Mouse (Mus musculus): ENCODE results near the gene Osbpl2. TPM values are rescaled to one million over a fixed set of nuclear protein-coding genes. Genes with fewer than 3 reads are reported as not detected.

Gene Osbpl2
- polyA plus RNA-seq, 1 experiment from 2014 or later: 30.5 TPM

DNA sequence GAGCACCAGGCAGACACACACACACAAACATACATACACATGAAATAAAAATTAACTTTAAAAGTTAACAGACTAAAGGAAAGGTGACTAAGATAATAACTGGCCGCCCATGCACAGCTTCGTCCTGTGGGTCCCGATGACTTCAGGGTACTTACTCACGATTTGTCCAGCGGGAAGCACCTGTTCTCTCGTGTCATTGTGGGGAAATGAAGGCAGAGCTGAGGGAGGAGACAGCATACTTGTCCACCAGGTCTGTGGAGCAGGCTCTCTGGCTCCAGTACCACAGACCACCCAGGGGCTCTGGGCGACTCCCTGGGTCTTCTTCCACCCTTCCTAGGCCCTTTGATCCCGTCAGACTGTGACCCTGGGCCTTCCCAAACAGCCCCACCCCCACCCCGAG, 82.2 kb downstream of the Osbpl2 start:
- Histone ChIP-seq H3K9me3 (replicated peaks) (no peaks in the 10 kb centered on the region), H3K4me1 (peaks cover 26% of the 10 kb centered on the region), H3K4me3 (no peak overlapping the region), H3K27me3 (ENCODE audit: low read depth, poor library complexity, severe bottlenecking) (no peaks in the 10 kb centered on the region), H3K36me3 (peaks cover 8% of the 10 kb centered on the region; the same call in 1 of the 2 replicates), H3K27ac (replicated peaks) (peak overlapping the region; percentile 67)
- DNase-seq (ENCODE audit: low spot score): no peak
- 85% methylated on average over 9 of the region's 9 CpGs for WGBS

DNA sequence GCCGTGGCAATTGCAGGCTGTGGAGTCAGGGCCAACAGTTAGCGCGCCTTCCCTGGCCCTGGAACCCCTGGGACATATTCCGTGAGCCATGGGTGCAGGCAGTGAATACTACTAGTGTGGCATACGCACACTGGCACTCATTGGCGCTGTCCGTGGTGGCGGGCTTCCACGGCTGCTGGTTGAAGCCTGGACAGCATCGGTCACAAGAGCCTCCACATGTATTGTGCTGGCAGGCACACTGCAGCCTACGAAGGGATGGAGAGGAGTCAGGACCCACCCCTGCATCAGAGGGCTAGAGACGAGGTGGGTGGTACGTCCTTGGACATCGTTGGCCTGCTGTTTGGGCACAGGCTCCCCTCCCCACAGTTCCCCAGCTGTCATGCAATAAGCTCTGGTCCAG, 83.2 kb downstream of the Osbpl2 start:
- WGBS: 92% methylated on average over 14 of the region's 14 CpGs
- no peak for DNase-seq (ENCODE audit: low spot score)
- Histone ChIP-seq H3K27ac (replicated peaks) (peak overlapping the region; percentile 67; the same call in 1 of the 2 replicates), H3K4me3 (no peak overlapping the region), H3K27me3 (ENCODE audit: low read depth, poor library complexity, severe bottlenecking) (no peaks in the 10 kb centered on the region), H3K4me1 (peaks cover 26% of the 10 kb centered on the region), H3K9me3 (replicated peaks) (no peaks in the 10 kb centered on the region), H3K36me3 (peaks cover 11% of the 10 kb centered on the region; the same call in 1 of the 2 replicates)

DNA sequence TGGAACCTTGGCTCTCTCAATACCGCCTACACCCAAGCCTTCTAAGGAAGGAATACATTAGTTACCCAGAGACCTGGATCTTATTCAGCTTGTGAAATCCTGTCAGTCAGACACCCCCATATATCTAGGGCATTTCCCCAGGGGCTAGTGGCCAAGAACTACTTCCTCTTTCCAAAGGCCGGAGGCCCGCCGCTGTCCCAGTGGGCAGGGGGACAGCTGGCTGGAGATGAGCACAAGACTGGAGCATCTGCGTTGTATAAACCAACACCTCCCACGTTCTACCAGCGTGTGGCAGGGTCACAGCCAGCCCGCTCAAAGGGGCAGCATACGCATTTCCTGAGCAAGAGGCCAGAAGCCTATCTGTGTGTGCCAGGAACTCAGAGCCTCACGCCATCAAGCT, 83.7 kb downstream of the Osbpl2 start:
- no peaks in the 10 kb centered on the region for H3K9me3 ChIP-seq (replicated peaks)
- no peak overlapping the region for H3K4me3 ChIP-seq
- peaks cover 11% of the 10 kb centered on the region; the same call in 1 of the 2 replicates for H3K36me3 ChIP-seq
- DNase-seq (ENCODE audit: low spot score): no peak
- no peaks in the 10 kb centered on the region for H3K27me3 ChIP-seq (ENCODE audit: low read depth, poor library complexity, severe bottlenecking)
- 82% methylated on average over 10 of the region's 10 CpGs for WGBS
- H3K27ac ChIP-seq (replicated peaks): no peak overlapping the region
- peaks cover 26% of the 10 kb centered on the region for H3K4me1 ChIP-seq

DNA sequence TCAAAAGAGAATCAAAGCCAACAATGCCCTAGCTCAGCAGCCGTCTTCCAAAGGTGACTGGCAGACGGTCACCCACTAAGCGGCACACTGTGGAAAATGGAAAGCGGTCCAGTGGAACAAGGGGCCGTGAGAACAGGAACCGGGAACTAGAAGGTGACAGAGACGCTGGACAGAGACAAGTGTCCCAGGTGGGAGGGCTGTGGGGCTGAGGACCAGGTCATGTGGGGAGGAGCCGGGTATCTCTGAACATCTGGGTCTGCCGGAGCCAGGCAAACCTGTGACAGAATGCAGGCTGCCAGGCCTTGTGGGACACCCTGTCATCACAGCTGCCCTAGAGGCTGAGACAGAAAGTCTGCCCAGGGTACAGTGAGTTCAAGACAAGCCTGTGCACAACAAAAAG, 85.4 kb downstream of the Osbpl2 start:
- DNase-seq (ENCODE audit: low spot score): no peak
- Histone ChIP-seq H3K4me1 (peaks cover 26% of the 10 kb centered on the region), H3K27me3 (ENCODE audit: low read depth, poor library complexity, severe bottlenecking) (no peaks in the 10 kb centered on the region), H3K4me3 (no peak overlapping the region), H3K9me3 (replicated peaks) (no peaks in the 10 kb centered on the region), H3K27ac (replicated peaks) (no peak overlapping the region; the same call in 1 of the 2 replicates), H3K36me3 (peaks cover 7% of the 10 kb centered on the region; the same call in 1 of the 2 replicates)
- WGBS: 90% methylated on average over 9 of the region's 9 CpGs

DNA sequence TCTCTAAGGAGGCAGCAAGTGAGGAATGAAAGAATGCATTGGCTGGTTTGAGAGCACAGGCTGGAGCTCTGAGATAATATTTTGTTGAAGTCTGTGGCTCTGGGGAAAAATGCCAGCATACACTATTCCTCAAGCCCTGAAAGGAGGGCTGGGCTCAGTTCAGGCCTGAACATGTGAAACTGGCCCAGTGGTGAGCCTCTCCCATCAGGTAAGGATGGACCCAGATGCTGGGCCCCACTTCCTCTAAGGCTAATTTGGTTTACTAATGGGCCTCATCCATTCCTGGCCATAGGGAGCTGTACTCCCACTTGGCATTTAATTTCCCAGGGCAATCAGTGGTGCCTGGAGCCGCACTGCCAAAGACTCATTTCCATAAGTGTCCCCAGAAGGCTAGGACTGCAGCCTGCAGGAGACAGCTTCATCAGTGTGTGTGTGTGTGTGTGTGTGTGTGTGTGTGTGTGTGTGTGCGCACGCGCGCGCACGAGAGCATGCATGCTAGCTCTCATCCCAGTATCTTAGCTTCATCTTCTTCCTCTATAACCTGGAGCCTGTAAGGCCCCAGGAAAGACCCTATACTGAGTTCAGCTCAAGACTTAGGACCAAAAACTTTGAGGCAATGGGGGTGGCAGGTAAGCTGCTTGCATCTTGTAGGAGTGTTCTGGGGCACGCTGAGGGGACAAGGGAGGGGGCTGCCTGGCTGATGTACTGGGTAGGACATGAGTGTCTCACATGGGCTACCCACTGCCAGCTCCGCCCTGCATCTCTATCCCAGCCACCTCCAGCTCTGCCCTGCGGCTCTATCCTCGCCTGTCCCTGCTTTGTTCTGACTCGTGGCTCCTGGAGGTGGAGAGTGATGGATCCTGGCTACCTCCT, 86.2 kb downstream of the Osbpl2 start:
- no peak overlapping the region for H3K4me3 ChIP-seq
- DNase-seq (ENCODE audit: low spot score): no peak
- H3K27ac ChIP-seq (replicated peaks): peak overlapping the region; percentile 61; the same call in 1 of the 2 replicates
- H3K36me3 ChIP-seq: peaks cover 7% of the 10 kb centered on the region; the same call in 1 of the 2 replicates
- no peaks in the 10 kb centered on the region for H3K27me3 ChIP-seq (ENCODE audit: low read depth, poor library complexity, severe bottlenecking)
- H3K9me3 ChIP-seq (replicated peaks): no peaks in the 10 kb centered on the region
- H3K4me1 ChIP-seq: peaks cover 23% of the 10 kb centered on the region
- WGBS: 93% methylated on average over 12 of the region's 12 CpGs

DNA sequence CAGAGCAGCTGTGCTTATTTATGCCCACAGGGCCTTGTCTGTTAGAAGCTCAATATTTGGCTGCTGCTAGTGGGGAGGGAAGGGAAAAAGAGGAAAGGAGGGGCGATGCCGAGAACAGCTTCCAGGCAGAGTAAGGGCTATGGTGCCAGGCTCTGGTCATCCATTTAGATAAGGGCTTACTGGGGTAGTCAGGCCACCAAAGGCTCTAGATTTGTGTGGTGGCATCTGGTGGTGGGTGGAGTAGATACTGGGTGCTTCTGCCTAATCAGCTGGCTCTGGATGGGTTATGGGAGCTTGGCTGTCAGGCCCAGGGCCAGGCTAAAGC, 86.8 kb downstream of the Osbpl2 start:
- Histone ChIP-seq H3K4me3 (no peak overlapping the region), H3K27me3 (ENCODE audit: low read depth, poor library complexity, severe bottlenecking) (no peaks in the 10 kb centered on the region), H3K36me3 (peaks cover 7% of the 10 kb centered on the region; the same call in 1 of the 2 replicates), H3K9me3 (replicated peaks) (no peaks in the 10 kb centered on the region), H3K4me1 (peaks cover 17% of the 10 kb centered on the region), H3K27ac (replicated peaks) (peak overlapping the region; percentile 61; the same call in 1 of the 2 replicates)
- no peak for DNase-seq (ENCODE audit: low spot score)
- 95% methylated on average over 2 of the region's 2 CpGs for WGBS

DNA sequence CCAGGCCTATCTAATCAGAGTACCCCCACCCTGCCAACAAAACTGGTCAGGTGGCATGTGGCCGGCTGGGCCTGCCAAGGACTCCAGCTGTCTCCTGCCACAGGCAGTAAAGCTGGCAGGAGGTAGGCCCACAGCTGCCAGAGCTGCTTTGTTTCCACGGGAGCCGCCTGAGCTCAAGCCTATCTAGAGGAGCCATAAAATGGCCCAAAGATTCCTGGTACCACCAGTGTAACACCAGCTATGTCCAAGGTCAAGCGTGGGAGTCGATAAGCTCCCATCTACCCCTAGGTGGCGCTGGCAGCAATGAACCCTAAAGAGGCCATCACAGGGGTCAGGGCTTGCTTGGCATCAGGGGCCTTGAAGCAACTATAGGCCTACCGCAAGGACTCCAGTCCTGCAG, 88.7 kb downstream of the Osbpl2 start:
- DNase-seq (ENCODE audit: low spot score): peak; percentile 46

DNA sequence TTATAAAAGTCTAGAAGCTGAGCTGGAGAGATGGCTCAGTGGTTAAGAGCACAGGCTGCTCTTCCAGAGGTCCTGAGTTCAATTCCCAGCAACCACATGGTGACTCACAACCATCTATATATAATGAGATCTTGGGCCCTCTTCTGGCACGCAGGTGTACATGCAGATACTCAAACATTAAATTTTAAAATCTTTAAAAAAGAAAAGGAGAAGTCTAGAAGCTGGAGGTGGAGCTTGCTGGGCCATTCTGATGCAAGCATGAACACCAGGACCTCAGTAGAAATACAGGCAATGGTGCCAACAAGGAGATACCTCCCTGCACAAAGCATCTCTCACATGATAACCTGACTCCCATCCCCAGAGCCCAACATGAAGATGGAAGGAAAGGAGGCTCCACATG, 89.9 kb downstream of the Osbpl2 start:
- DNase-seq (ENCODE audit: low spot score): no peak
- H3K27me3 ChIP-seq (ENCODE audit: low read depth, poor library complexity, severe bottlenecking): no peaks in the 10 kb centered on the region
- H3K4me1 ChIP-seq: peaks cover 4% of the 10 kb centered on the region; the same call in 1 of the 2 replicates
- 85% methylated on average over 1 of the region's 1 CpGs for WGBS
- H3K27ac ChIP-seq (replicated peaks): no peak overlapping the region
- H3K36me3 ChIP-seq: peaks cover 7% of the 10 kb centered on the region; the same call in 1 of the 2 replicates
- no peak overlapping the region for H3K4me3 ChIP-seq
- no peaks in the 10 kb centered on the region for H3K9me3 ChIP-seq (replicated peaks)

More for the DNA sequence above, 88.7 kb downstream of the Osbpl2 start:
- Histone ChIP-seq H3K27ac (replicated peaks) (no peak overlapping the region), H3K4me1 (peaks cover 4% of the 10 kb centered on the region; the same call in 1 of the 2 replicates), H3K36me3 (peaks cover 7% of the 10 kb centered on the region; the same call in 1 of the 2 replicates), H3K9me3 (replicated peaks) (no peaks in the 10 kb centered on the region), H3K27me3 (ENCODE audit: low read depth, poor library complexity, severe bottlenecking) (no peaks in the 10 kb centered on the region), H3K4me3 (no peak overlapping the region)
- 74% methylated on average over 7 of the region's 7 CpGs for WGBS

DNA sequence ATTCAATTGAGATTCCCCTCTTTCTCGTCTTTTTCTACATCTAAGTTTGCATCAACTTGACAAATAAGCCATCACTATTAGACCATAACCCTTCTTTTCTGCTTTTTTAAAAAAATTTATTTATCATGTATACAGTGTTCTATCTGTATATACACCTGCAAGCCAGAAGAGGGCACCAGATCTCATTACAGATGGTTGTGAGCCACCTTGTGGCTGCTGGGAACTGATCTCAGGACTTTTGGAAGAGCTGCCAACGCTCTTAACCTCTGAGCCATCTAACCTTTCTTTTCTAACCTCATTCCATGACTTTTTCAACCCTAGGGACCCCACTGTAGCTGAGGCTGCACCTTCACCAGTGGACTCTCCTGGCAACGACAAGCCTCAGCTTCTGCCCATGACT, 93.1 kb downstream of the Osbpl2 start:
- H3K27ac ChIP-seq (replicated peaks): no peak overlapping the region
- no peaks in the 10 kb centered on the region for H3K9me3 ChIP-seq (replicated peaks)
- no peaks in the 10 kb centered on the region for H3K36me3 ChIP-seq
- H3K4me1 ChIP-seq: peaks cover 23% of the 10 kb centered on the region
- no peak for DNase-seq (ENCODE audit: low spot score)
- H3K27me3 ChIP-seq (ENCODE audit: low read depth, poor library complexity, severe bottlenecking): no peaks in the 10 kb centered on the region
- 92% methylated on average over 3 of the region's 3 CpGs for WGBS
- no peak overlapping the region for H3K4me3 ChIP-seq

Small RNA genes lying within 50 kb of the gene (microRNA-seq; reads per million reads assigned to microRNA genes)
- not detected for gene Mir7005

Other genes starting within 250 kb of the Osbpl2 start
- gene Taf4, start 142.7 kb upstream of the Osbpl2 start, polyA plus RNA-seq (2016; fragmentation: Nextera tagmentation; extraction: Ambion mirVana): 3.5 and 4.0 TPM in 2 replicates
- gene Lsm14b, start 94.3 kb upstream of the Osbpl2 start, polyA plus RNA-seq (2016; fragmentation: Nextera tagmentation; extraction: Ambion mirVana): 9.4 and 10.4 TPM in 2 replicates
- 784 and 855 TPM in 2 replicates for gene Psma7, start 76.9 kb upstream of the Osbpl2 start, polyA plus RNA-seq (2016; fragmentation: Nextera tagmentation; extraction: Ambion mirVana)
- 8.6 and 14.6 TPM in 2 replicates for gene Ss18l1, start 76.8 kb upstream of the Osbpl2 start, polyA plus RNA-seq (2016; fragmentation: Nextera tagmentation; extraction: Ambion mirVana)
- 33.2 and 37.9 TPM in 2 replicates for gene Mtg2, start 48.7 kb upstream of the Osbpl2 start, polyA plus RNA-seq (2016; fragmentation: Nextera tagmentation; extraction: Ambion mirVana)
- 1.2 and 2.7 TPM in 2 replicates for gene Hrh3, start 14.8 kb upstream of the Osbpl2 start, polyA plus RNA-seq (2016; fragmentation: Nextera tagmentation; extraction: Ambion mirVana)
- 270 and 277 TPM in 2 replicates for gene Adrm1, start 52.2 kb downstream of the Osbpl2 start, polyA plus RNA-seq (2016; fragmentation: Nextera tagmentation; extraction: Ambion mirVana)
- 5.3 and 6.4 TPM in 2 replicates for gene Lama5, start 106.6 kb downstream of the Osbpl2 start, polyA plus RNA-seq (2016; fragmentation: Nextera tagmentation; extraction: Ambion mirVana)
- 409 and 515 TPM in 2 replicates for gene Rps21, start 138.1 kb downstream of the Osbpl2 start, polyA plus RNA-seq (2016; fragmentation: Nextera tagmentation; extraction: Ambion mirVana)
- gene Cables2, start 154.2 kb downstream of the Osbpl2 start, polyA plus RNA-seq (2016; fragmentation: Nextera tagmentation; extraction: Ambion mirVana): 12.1 and 14.0 TPM in 2 replicates
- 0.11 TPM in 1 of 2 replicates, not detected in the other for gene Rbbp8nl, start 170.6 kb downstream of the Osbpl2 start, polyA plus RNA-seq (2016; fragmentation: Nextera tagmentation; extraction: Ambion mirVana)
- 0.04 and 0.10 TPM in 2 replicates for gene Gata5, start 215.4 kb downstream of the Osbpl2 start, polyA plus RNA-seq (2016; fragmentation: Nextera tagmentation; extraction: Ambion mirVana)